Mouse (Mus musculus) A20 (cell line): ENCODE measurements at regions not wholly inside any gene's neighbourhood (a gene's known extent, or its start where the extent isn't known, plus 50 kb on each side); places are given as distances from the start of the nearest gene placed in this dataset.
"Not testable (repeated sequence)": the region's sequence is repeated elsewhere in the genome, so short reads cannot be mapped to it uniquely, and the experiment has no call there.

ENCODE experiments used
- DNase-seq: peaks from one replicate; pipeline ENCODE4 v3.0.0-alpha.2; 2011; ENCODE audit warnings: low read depth, low spot score

- DNase-seq, result no peak
Measured at GRCm38 (mm10) chr10:117450240-117450569, 70.4 kb upstream of the Cpsf6 start.

DNA sequence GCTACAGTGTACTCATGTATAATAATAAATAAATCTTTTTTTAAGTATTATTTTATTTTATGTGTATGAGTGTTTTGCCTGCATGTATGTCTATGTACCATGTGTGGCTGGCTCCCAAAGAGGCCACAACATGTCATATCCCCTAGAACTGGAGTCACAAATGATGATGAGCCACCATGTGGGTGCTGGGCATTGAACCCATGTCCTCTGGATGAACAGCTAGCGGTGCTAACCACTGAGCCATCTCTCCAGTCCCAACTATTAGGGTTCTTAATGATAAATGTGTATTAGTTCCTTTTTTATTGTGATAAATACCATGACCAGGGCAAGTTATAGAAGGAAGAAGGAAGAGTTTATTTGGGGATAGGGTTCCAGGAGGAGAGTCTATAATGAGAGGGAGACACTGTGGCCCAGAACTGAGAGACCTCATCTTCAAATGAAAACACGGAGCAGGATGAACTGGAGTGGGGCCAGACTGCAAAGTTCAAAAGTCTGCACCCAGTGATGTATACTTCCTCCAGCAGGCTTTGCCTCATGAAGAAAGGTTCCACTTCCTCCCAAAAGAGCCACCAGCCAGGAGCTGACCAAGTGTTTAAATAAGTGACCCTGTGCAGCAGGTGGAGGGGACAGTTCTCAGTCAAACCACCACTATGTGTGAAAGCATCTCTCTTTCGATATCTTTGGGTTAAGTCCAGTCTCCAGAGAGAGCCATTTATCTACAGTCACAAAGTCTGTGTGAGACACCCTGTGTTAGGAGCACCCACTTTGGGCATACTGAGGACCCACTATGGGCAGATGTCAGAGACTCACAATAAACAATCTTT, 69.8 kb upstream of the Cpsf6 start:
- peak; percentile 71 for DNase-seq

GRCm38 (mm10) chr10:117448783-117449182, 69.0 kb upstream of the Cpsf6 start:
- not testable (repeated sequence) for DNase-seq

GRCm38 (mm10) chr10:117447626-117448025, 67.8 kb upstream of the Cpsf6 start:
- no peak for DNase-seq

- no peak for DNase-seq
Measured at GRCm38 (mm10) chr10:117447206-117447605, 67.4 kb upstream of the Cpsf6 start.

GRCm38 (mm10) chr10:117446776-117447175, 67.0 kb upstream of the Cpsf6 start:
- no peak for DNase-seq

- DNase-seq, result no peak
Measured at GRCm38 (mm10) chr10:117445801-117446490, 66.1 kb upstream of the Cpsf6 start.

- no peak for DNase-seq
Measured at GRCm38 (mm10) chr10:117445181-117445790, 65.5 kb upstream of the Cpsf6 start.

DNA sequence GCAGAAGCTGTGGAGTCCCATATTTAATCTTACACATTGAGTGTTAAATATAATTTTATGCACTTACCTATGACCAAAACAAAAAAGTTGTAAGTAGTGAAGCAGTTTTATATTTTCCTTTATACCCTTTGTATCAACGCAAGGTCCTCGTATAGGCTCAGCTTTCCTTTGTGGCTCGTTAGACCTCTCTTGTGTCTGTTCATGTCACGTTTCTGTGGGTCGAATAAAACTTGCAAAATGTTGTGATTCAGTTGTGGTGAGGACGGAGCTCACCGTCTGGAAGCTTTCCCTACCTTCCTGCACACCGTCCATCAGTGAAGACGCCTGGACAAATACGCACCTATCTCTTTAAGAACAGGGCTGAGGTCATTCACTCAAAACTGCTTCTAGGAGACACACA, 64.9 kb upstream of the Cpsf6 start:
- DNase-seq, result no peak

- no peak for DNase-seq
Measured at GRCm38 (mm10) chr10:117443426-117444350, 63.9 kb upstream of the Cpsf6 start.

- no peak for DNase-seq
Measured at GRCm38 (mm10) chr10:117441979-117442803, 62.4 kb upstream of the Cpsf6 start.

GRCm38 (mm10) chr10:117441121-117441978, 61.5 kb upstream of the Cpsf6 start:
- no peak for DNase-seq

DNA sequence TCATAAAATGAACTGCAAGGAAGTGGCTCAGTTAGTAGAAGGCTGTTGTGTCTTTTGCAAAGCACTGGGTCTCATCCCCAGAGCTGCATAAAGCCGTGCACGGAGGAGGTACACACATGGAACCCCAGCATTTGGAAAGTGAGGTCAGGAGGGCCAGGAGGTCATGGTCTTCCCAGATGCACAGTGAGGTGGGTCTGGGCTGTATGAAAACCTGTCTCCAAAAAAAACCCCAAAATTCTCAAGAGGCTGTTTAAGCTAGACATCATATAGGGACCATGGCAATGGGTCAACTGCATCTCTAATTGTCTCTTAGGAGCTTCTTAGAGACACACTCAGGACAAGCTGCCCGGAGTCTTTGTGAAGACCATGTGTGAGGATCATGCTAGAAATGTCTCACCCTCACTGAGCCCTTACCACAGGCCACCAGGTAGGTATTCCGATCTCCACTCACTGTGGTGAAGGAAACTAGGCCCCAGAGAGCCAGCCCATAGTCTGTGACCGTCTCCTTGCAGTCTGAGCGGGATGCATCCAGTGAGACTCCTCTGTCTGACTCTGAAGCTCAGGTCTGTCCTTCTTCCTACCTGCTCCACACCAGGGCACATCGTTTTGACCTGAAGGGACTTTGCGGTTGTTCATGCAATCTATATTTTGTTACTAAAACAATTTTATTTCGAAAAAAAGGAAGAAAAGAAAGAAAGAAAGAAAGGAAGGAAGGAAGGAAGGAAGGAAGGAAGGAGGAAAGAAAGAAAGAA, 60.6 kb upstream of the Cpsf6 start:
- DNase-seq, result no peak

- DNase-seq, result no peak
Measured at GRCm38 (mm10) chr10:117439206-117440110, 59.6 kb upstream of the Cpsf6 start.

GRCm38 (mm10) chr10:117438614-117439193, 58.9 kb upstream of the Cpsf6 start:
- no peak for DNase-seq

DNA sequence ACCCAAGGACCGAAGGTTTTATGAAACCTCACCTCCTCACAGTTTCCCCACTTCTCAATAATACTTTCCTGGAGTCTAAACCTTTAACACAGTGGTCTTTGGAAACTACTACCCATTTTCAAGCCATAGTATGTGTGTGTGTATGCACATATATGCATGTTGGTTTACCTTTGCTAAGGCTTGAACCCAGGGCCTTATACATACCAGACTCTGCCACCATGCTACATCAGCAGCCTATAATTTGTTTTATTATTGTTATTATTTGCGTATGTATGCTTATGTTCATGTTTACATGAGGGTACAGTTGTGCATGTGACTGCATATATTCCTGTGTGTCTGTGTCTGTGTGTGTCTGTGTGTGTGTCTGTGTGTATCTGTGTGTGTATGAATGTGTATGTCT, 58.2 kb upstream of the Cpsf6 start:
- no peak for DNase-seq

DNA sequence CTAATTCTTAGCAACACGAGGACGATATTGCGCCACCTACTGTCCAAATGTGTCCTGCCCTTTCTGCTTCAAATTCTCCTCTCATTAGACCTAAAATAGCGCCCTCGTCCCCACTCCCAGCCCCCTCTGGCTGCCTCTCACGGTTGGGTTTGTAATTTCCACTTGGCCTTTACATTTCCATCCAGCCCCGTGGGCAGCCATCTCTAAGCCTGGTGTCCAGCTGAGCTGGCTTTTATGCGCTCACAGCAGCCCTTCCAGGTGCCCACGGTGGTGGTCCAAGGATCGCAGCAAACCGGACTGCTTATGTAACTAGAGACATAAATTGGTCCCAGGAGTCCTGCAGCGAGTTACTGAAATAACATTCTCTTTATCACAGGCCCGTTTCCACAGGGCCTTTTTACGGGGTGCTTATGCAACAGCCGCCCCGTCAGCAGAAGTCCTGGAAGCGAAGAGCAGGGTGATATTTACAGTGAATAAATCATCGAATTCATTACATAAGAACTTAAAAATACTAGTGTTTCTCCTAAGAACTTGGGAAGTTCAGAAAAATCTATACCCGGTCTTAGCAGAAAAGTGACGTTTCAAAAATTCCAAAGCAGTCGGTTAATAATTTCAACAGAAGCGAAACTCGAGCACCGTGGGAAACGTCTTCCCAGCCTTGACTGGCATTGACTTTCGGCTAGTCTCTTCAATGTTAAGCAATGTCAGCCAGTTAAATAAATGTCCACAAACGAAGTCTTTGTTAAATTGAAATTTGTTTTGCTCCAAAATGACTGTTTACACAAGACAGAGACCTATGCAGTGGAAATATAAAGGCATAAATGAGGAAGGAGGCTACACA, 57.3 kb upstream of the Cpsf6 start:
- DNase-seq, result peak; percentile 70
